Mouse (Mus musculus): ENCODE measurements around the gene Rnf144a. TPM values are rescaled to one million over a fixed set of nuclear protein-coding genes. Genes with fewer than 3 reads are reported as not detected.
A peak's percentile ranks its signal among the peaks of the same experiment; 100 is the strongest.

The Rnf144a gene
- polyA plus RNA-seq (2016; fragmentation: Nextera tagmentation; extraction: Ambion mirVana) = 3.1 and 4.1 TPM in 2 replicates

DNA sequence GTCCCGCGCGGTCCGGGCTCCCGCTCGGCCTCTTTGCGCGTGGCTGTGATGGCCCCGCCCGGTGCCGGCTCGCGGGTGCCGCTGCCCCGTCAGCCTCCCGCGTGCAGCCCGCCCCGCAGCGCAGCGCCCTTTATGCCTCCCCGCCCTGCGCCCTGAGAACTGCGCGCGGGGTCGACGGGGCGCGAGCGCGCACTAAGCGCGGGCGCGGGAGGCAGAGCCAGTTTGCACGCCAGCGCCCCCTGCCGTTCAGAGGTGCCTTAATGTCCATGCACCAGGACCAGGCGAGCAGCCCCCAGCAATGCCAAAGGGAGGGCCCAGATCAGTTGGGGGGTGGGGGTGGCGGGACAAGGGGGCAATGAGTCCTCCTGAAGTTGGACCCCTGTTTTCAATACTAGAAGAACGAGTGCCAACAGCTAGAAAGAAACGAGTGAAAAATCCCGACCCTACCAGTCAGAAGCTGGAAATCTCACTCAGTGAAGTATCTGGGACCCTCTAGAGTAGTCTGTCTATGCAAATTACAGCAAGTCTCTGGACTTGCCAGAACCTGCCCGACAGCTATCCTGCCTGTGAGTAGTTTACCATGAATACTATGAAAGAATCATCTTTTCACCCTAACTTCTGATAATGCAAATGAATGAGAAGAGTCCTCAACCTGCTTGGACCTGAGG is at the start of gene Rnf144a:
Rnf144a (minus strand) TSS at position 151 of the 668 bp plus-strand sequence.
- no peaks in the 10 kb centered on the region for H3K4me1 ChIP-seq
- H3K9me3 ChIP-seq (replicated peaks) = no peaks in the 10 kb centered on the region
- no peak within 1 kb of the TSS for H3K27ac ChIP-seq
- peaks cover 33% of the 10 kb centered on the region for H3K27me3 ChIP-seq (replicated peaks)
- H3K9ac ChIP-seq = peak within 1 kb of the TSS; percentile 64
- H3K4me2 ChIP-seq = peak within 1 kb of the TSS; percentile 88
- peak within 1 kb of the TSS; percentile 68 for H3K4me3 ChIP-seq
- 2% methylated on average over 45 of the region's 45 CpGs for WGBS (ENCODE audit: insufficient replicate concordance)
- no peaks in the 10 kb centered on the region for H3K36me3 ChIP-seq
- ATAC-seq = peak; percentile 75

- H3K27ac ChIP-seq = no peak overlapping the region
- no peak for ATAC-seq
- WGBS (ENCODE audit: insufficient replicate concordance) = 12% methylated on average over 2 of the region's 2 CpGs
- peaks cover 8% of the 10 kb centered on the region for H3K4me1 ChIP-seq
- H3K9me3 ChIP-seq (replicated peaks) = no peaks in the 10 kb centered on the region
- H3K4me2 ChIP-seq = no peak overlapping the region
- no peaks in the 10 kb centered on the region for H3K27me3 ChIP-seq (replicated peaks)
- H3K36me3 ChIP-seq = no peaks in the 10 kb centered on the region
- H3K4me3 ChIP-seq = no peak overlapping the region
- no peak overlapping the region for H3K9ac ChIP-seq
Observed at GRCm38 (mm10) chr12:26460091-26460490, 45.0 kb upstream of the Rnf144a start.

DNA sequence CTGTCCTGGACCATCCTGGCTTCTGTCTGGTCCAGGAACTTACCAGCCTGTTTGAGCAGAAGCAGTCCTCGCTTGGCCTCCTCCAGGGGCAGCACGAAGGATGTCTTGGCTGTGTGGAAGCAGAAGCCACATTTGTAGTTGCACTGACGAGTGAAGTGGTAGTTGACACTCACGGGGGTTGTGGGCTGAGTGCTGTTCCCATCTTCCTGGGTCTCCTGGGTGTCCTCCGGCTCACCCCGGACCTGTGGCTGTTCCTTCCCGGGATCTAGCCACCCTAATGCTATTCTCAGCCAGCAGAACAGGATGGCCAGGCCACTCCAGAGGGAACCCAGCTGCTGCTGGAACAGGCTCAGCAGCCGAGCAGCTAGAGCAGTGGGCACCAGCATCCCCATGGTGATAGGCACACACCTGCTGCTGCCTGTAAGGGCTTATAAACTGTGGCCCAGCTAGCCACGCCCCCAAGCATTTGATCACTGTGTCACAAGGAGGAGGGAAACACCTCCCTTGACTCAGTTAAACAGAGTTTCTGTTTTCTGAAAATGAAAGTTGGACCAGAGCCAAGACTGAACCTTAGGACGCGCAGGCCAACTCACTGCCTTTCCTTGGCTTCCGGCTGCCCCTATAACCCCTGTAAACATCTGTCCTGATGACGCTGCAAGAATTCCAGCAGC is 41.1 kb upstream of the Rnf144a start, which contains the start of gene Rsad2:
Rsad2 (minus strand) TSS at position 425 of the 671 bp plus-strand sequence.
- peak; percentile 32; the same call in 1 of the 2 replicates for ATAC-seq
- Histone ChIP-seq H3K4me1 (peaks cover 24% of the 10 kb centered on the region), H3K27ac (no peak within 1 kb of the TSS), H3K4me2 (peak within 1 kb of the TSS; percentile 34), H3K4me3 (no peak within 1 kb of the TSS), H3K36me3 (no peaks in the 10 kb centered on the region), H3K9me3 (replicated peaks) (no peaks in the 10 kb centered on the region), H3K9ac (no peak within 1 kb of the TSS), H3K27me3 (replicated peaks) (no peaks in the 10 kb centered on the region)
- whole genome bisulfite sequencing (ENCODE audit: insufficient replicate concordance) = 53% methylated on average over 13 of the region's 13 CpGs

DNA sequence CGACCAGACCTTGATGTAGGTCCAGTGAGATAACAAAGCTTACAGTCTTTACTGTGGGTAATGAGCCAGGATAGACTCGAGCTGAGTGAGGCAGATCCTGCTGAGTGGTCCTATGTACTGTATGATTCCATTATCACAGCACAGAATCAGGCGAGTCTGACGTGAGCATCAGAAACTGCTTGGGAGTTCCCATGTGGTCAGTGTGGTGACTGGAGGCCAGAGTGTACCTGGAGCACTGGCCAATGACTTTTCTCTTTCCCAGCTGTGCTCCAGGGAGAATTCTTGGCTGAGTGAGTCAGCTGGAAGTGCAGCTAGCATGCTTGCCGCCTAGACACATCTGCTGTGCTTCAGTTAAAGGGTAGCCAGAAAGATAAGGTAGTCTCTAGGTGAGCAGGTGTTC is 39.6 kb upstream of the Rnf144a start:
- Histone ChIP-seq H3K4me2 (no peak overlapping the region), H3K9me3 (replicated peaks) (no peaks in the 10 kb centered on the region), H3K36me3 (no peaks in the 10 kb centered on the region), H3K27ac (no peak overlapping the region), H3K27me3 (replicated peaks) (no peaks in the 10 kb centered on the region), H3K4me3 (no peak overlapping the region), H3K9ac (no peak overlapping the region), H3K4me1 (peaks cover 26% of the 10 kb centered on the region)
- WGBS (ENCODE audit: insufficient replicate concordance) = 23% methylated on average over 5 of the region's 5 CpGs
- no peak for ATAC-seq

GRCm38 (mm10) chr12:26452951-26453350 is 37.9 kb upstream of the Rnf144a start:
- no peak for ATAC-seq
- no peak overlapping the region for H3K4me2 ChIP-seq
- no peak overlapping the region for H3K4me3 ChIP-seq
- H3K27ac ChIP-seq = no peak overlapping the region
- peaks cover 26% of the 10 kb centered on the region for H3K4me1 ChIP-seq
- no peaks in the 10 kb centered on the region for H3K9me3 ChIP-seq (replicated peaks)
- no peaks in the 10 kb centered on the region for H3K36me3 ChIP-seq
- WGBS (ENCODE audit: insufficient replicate concordance) = 7% methylated on average over 4 of the region's 4 CpGs
- no peaks in the 10 kb centered on the region for H3K27me3 ChIP-seq (replicated peaks)
- no peak overlapping the region for H3K9ac ChIP-seq

DNA sequence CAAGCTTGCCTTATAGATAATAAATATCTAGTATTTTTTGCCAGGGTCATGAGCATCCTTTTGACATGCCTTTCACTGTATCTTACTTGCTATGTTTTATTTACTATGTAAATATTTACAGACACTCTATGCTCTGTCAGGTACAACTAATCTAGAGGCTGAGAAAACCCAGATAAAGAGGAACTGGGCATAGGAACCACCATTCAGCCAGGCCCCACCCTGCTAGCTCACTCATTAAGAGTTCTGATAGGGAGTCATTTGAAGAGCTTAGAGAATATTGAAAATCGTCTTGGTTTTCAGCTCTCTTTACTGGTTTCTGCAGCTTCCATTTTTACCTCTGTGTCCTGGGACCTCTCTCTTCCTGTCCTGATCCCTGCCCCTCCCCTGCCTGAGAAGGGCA is 36.1 kb upstream of the Rnf144a start:
- Histone ChIP-seq H3K36me3 (no peaks in the 10 kb centered on the region), H3K27me3 (replicated peaks) (no peaks in the 10 kb centered on the region), H3K27ac (no peak overlapping the region), H3K4me3 (no peak overlapping the region), H3K4me1 (peaks cover 22% of the 10 kb centered on the region), H3K9me3 (replicated peaks) (no peaks in the 10 kb centered on the region), H3K4me2 (no peak overlapping the region), H3K9ac (no peak overlapping the region)
- 4% methylated on average over 1 of the region's 1 CpGs for WGBS (ENCODE audit: insufficient replicate concordance)
- 0 out of 2 replicates have a peak, but pooled peaks have one; percentile 30 for ATAC-seq

DNA sequence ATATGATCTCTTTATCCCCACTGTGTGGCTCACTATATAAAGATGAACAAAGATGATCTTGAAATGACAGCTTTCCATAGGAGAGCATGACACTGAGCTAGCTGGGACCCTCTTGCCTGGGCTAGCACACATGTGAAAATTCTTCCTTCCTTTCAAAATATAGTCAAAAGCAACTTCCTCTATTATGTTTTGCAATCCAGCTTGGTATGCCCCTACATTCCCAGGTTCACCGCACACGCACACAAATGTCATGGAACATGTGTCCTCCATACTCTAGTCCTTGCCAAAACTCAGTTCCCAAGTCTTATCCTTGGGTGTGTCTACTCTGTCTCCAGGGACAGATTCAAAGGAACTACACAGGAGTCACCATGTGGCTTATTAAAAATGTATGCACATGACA is 34.4 kb upstream of the Rnf144a start:
- Histone ChIP-seq H3K27me3 (replicated peaks) (no peaks in the 10 kb centered on the region), H3K4me3 (no peak overlapping the region), H3K4me1 (peaks cover 18% of the 10 kb centered on the region), H3K27ac (no peak overlapping the region), H3K9ac (no peak overlapping the region), H3K9me3 (replicated peaks) (no peaks in the 10 kb centered on the region), H3K4me2 (no peak overlapping the region), H3K36me3 (no peaks in the 10 kb centered on the region)
- no peak for ATAC-seq
- WGBS (ENCODE audit: insufficient replicate concordance) = 86% methylated on average over 2 of the region's 2 CpGs

DNA sequence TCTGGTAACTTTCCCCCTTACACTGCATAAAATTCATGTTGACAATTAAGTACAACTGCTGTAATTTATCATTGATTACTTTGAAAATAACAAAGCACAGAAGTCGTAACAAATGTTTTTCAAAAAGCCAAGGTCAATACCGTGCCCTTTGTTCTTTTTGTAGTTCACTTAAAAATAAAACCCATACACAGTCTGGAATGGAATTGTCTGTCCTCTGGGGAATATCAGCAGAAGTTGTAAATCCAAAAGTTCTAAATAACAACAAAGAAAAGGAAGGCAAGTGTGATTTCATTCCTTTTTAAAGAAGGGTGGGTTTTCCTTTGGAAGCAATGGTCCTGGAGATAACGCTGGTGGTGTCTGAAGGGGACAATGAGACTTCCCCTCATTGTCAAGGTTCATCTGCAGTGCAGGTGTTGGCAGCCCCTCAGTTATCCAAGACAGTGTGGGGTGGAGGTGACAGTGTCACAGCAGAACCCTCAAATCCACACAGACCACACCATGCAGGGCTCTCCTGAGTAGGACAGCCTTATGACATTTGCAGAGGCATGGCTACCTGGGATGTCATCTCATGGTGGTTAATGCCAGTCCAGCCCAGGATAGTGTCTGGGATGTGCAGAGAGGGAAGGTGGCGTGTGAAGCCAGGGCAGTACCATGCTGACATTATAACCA is 31.5 kb upstream of the Rnf144a start:
- no peak for ATAC-seq
- Histone ChIP-seq H3K4me2 (no peak overlapping the region), H3K9ac (no peak overlapping the region), H3K27me3 (replicated peaks) (no peaks in the 10 kb centered on the region), H3K9me3 (replicated peaks) (no peaks in the 10 kb centered on the region), H3K27ac (no peak overlapping the region), H3K4me1 (peaks cover 5% of the 10 kb centered on the region), H3K4me3 (no peak overlapping the region), H3K36me3 (no peaks in the 10 kb centered on the region)
- WGBS (ENCODE audit: insufficient replicate concordance) = 59% methylated on average over 4 of the region's 4 CpGs

GRCm38 (mm10) chr12:26444511-26444910 is 29.5 kb upstream of the Rnf144a start:
- no peak overlapping the region for H3K9ac ChIP-seq
- no peaks in the 10 kb centered on the region for H3K36me3 ChIP-seq
- no peaks in the 10 kb centered on the region for H3K9me3 ChIP-seq (replicated peaks)
- H3K4me3 ChIP-seq = no peak overlapping the region
- WGBS (ENCODE audit: insufficient replicate concordance) = 70% methylated on average over 2 of the region's 2 CpGs
- no peak for ATAC-seq
- no peak overlapping the region for H3K27ac ChIP-seq
- no peaks in the 10 kb centered on the region for H3K27me3 ChIP-seq (replicated peaks)
- no peak overlapping the region for H3K4me2 ChIP-seq
- H3K4me1 ChIP-seq = no peaks in the 10 kb centered on the region

DNA sequence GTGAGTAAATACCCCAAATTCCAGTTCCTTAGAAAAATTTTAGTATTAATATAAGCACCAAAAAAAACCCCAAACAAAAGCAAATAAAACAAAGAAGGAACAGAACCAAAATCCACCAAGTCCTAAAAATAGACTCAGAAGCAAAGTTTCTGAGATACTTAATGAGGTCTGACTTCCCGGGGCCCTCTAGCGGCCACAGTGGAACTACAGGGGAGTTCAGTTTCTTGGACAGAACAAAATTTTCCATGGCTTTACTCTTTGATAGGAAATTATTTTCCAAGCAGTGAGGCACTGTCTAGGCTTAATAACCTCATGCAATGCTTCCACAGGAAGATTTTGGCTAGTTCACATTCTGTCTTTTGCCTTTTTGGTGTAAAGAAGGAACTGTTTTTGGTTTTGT is 29.0 kb upstream of the Rnf144a start:
- H3K36me3 ChIP-seq = no peaks in the 10 kb centered on the region
- 0% methylated on average over 2 of the region's 2 CpGs for WGBS (ENCODE audit: insufficient replicate concordance)
- no peak overlapping the region for H3K4me3 ChIP-seq
- no peaks in the 10 kb centered on the region for H3K27me3 ChIP-seq (replicated peaks)
- no peak overlapping the region for H3K9ac ChIP-seq
- H3K9me3 ChIP-seq (replicated peaks) = no peaks in the 10 kb centered on the region
- H3K4me1 ChIP-seq = no peaks in the 10 kb centered on the region
- no peak overlapping the region for H3K4me2 ChIP-seq
- H3K27ac ChIP-seq = no peak overlapping the region
- no peak for ATAC-seq

DNA sequence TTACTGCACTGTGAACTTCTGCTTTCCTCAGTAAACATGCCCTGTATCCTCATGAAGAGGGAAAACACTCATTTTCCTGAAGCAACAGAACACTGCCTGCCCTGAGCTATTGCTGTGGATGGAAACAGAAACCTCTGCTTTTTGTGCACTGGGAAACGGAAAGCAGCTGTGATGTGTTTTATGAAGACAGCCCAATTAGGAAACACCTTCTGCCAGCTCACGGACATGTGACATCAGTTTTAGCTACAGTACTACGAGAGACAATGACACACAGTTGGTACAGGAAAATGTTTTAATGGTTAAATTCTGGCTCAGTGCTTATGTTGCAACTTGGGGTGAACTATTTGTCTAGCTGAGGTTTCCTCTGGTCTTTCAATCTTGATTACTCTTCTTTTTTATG is 24.3 kb upstream of the Rnf144a start:
- Histone ChIP-seq H3K9me3 (replicated peaks) (no peaks in the 10 kb centered on the region), H3K27me3 (replicated peaks) (no peaks in the 10 kb centered on the region), H3K9ac (no peak overlapping the region), H3K4me1 (no peaks in the 10 kb centered on the region), H3K4me2 (no peak overlapping the region), H3K4me3 (no peak overlapping the region), H3K27ac (no peak overlapping the region), H3K36me3 (no peaks in the 10 kb centered on the region)
- no peak for ATAC-seq
- 62% methylated on average over 3 of the region's 3 CpGs for whole genome bisulfite sequencing (ENCODE audit: insufficient replicate concordance)

DNA sequence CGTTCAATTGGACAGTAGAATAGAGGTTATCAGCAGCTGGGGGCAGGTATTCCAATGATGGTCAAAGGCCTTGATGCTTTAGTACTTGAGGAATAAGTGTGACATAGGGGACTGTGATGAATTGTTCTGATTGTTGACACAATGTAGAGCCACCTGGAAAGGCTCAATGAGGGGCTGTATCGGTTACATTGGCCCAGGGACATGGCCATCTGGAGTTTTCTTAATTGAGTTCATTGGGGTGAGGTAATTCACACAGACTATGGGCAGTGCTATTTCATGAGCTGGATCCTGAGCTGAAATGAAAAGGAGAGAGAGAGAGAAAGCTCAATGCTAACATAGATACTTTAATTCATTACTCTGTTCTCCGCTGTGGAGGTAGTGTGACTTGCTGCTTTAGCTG is 22.9 kb upstream of the Rnf144a start:
- H3K4me2 ChIP-seq = no peak overlapping the region
- H3K4me3 ChIP-seq = no peak overlapping the region
- H3K27ac ChIP-seq = no peak overlapping the region
- H3K36me3 ChIP-seq = no peaks in the 10 kb centered on the region
- WGBS (ENCODE audit: insufficient replicate concordance) = 57% methylated on average over 3 of the region's 3 CpGs
- no peak for ATAC-seq
- no peak overlapping the region for H3K9ac ChIP-seq
- no peaks in the 10 kb centered on the region for H3K4me1 ChIP-seq
- no peaks in the 10 kb centered on the region for H3K27me3 ChIP-seq (replicated peaks)
- H3K9me3 ChIP-seq (replicated peaks) = no peaks in the 10 kb centered on the region
